Mouse (Mus musculus) limb, embryonic 12.5 days (tissue): ENCODE data around the gene Mup8. TPM values are rescaled to one million over a fixed set of nuclear protein-coding genes. Genes with fewer than 3 reads are reported as not detected.
"Not testable (repeated sequence)": the region's sequence is repeated elsewhere in the genome, so short reads cannot be mapped to it uniquely, and the experiment has no call there.

Experiments used
- ATAC-seq: fragments of 200-750 bp; cut with Nextera tagmentation; 2 replicates; pipeline ENCODE4 v1.8.0; 2017; ENCODE audit warnings: low read depth, moderate TSS enrichment; ENCODE audit not compliant: insufficient number of reproducible peaks, insufficient read depth, low FRiP score, low TSS enrichment
- H3K27ac ChIP-seq: fragments of 300-500 bp; sonication (generic); 2 replicates; pipeline ENCODE4 v1.5.1; 2016; ENCODE audit warnings: mild to moderate bottlenecking, moderate library complexity
- H3K27me3 ChIP-seq: fragments of 300-500 bp; sonication (generic); 2 replicates; pipeline ENCODE4 v1.6.1; 2016; ENCODE audit warnings: mild to moderate bottlenecking, moderate library complexity
- H3K36me3 ChIP-seq: fragments of 300-500 bp; sonication (generic); 2 replicates; pipeline ENCODE4 v1.6.1; 2016; ENCODE audit warnings: mild to moderate bottlenecking, moderate library complexity
- H3K4me1 ChIP-seq: fragments of 300-500 bp; sonication (generic); replicated peaks from 2 replicates; pipeline ENCODE4 v1.6.1; 2016
- H3K4me2 ChIP-seq: fragments of 300-500 bp; sonication (generic); 2 replicates; pipeline ENCODE4 v1.6.1; 2016; ENCODE audit warnings: mild to moderate bottlenecking, moderate library complexity
- H3K4me3 ChIP-seq: fragments of 300-500 bp; sonication (generic); replicated peaks from 2 replicates; pipeline ENCODE4 v1.5.1; 2016; ENCODE audit warnings: mild to moderate bottlenecking
- H3K9ac ChIP-seq: fragments of 300-500 bp; sonication (generic); replicated peaks from 2 replicates; pipeline ENCODE4 v1.6.1; 2016; ENCODE audit warnings: mild to moderate bottlenecking, moderate library complexity
- H3K9me3 ChIP-seq: fragments of 300-500 bp; sonication (generic); 2 replicates; pipeline ENCODE4 v1.6.1; 2016; ENCODE audit warnings: mild to moderate bottlenecking, moderate library complexity
- WGBS: fragments of 180-500 bp; shearing (Covaris S2); methylation state at CpG from one replicate; pipeline ENCODE4 v1.1.7; 2016; 5-methylcytosine and 5-hydroxymethylcytosine counted together
- polyA plus RNA-seq: library from polyadenylated mRNA; unstranded; fragments of >200 nt; fragmentation: Nextera tagmentation; extraction: Ambion mirVana; gene quantifications from 2 replicates; pipeline ENCODE4 v1.2.1, GENCODE M21; 2016

Mup8 gene
- polyA plus RNA-seq: 0.29 TPM in 1 of 2 replicates, not detected in the other

- H3K4me3 ChIP-seq, H3K4me2 ChIP-seq, H3K27me3 ChIP-seq, H3K36me3 ChIP-seq, H3K9ac ChIP-seq, ATAC-seq, H3K9me3 ChIP-seq, H3K27ac ChIP-seq, H3K4me1 ChIP-seq: not testable (repeated sequence)
- WGBS: 83% methylated on average over 3 of the region's 3 CpGs
Observed at GRCm38 (mm10) chr4:60222499-60222898, at the start of gene Mup8. Mup8 (minus strand) TSS chr4:60222599.

GRCm38 (mm10) chr4:60265977-60266770 is 43.8 kb upstream of the Mup8 start:
- not testable (repeated sequence) for H3K9ac ChIP-seq, H3K27me3 ChIP-seq, H3K4me3 ChIP-seq, H3K27ac ChIP-seq, H3K4me2 ChIP-seq, H3K36me3 ChIP-seq, H3K4me1 ChIP-seq, ATAC-seq
- H3K9me3 ChIP-seq: peaks cover 11% of the 10 kb centered on the region
- WGBS: 67% methylated on average over 11 of the region's 11 CpGs

- not testable (repeated sequence) for H3K4me2 ChIP-seq, H3K27me3 ChIP-seq, H3K4me1 ChIP-seq, ATAC-seq, H3K4me3 ChIP-seq, H3K27ac ChIP-seq, H3K9ac ChIP-seq, H3K36me3 ChIP-seq
- 98% methylated on average over 3 of the region's 4 CpGs for WGBS
- peaks cover 11% of the 10 kb centered on the region for H3K9me3 ChIP-seq
Observed at GRCm38 (mm10) chr4:60262706-60263105, 40.3 kb upstream of the Mup8 start.

Other genes starting within 250 kb of the Mup8 start
- not detected in 2 replicates for gene Mup7, start 152.1 kb downstream of the Mup8 start, polyA plus RNA-seq
- gene Mup2, start 68.3 kb downstream of the Mup8 start, polyA plus RNA-seq: not detected in 2 replicates
- 0.33 TPM in 1 of 2 replicates, not detected in the other for gene Mup9, start 199.4 kb upstream of the Mup8 start, polyA plus RNA-seq